Mouse (Mus musculus) myocyte (in vitro differentiated cells): ENCODE results near the gene Slc17a5.

Source experiments
- POLR2A ChIP-seq: IDR thresholded peaks from one replicate; pipeline ENCODE4 v1.6.1; 2011; ENCODE audit warnings: low read depth, mild to moderate bottlenecking, control low read depth, moderate library complexity; ENCODE audit not compliant: insufficient read length
- USF1 ChIP-seq: IDR thresholded peaks from one replicate; pipeline ENCODE4 v1.6.1; 2011; ENCODE audit warnings: low read depth, mild to moderate bottlenecking, control low read depth, moderate library complexity

GRCm38 (mm10) chr9:78579644-78580396, 8.0 kb downstream of the Slc17a5 start:
- no peak for TF ChIP-seq POLR2A
- TF ChIP-seq USF1, result no peak
